Mouse (Mus musculus) brain, embryonic 14.5 days (tissue): Measurements from ENCODE around the gene Ift81. TPM values are rescaled to one million over a fixed set of nuclear protein-coding genes. Genes with fewer than 3 reads are reported as not detected.

Experiments used
- DNase-seq: peaks from one replicate; pipeline ENCODE4 v3.0.0-alpha.2; 2011; ENCODE audit warnings: low read depth
- CTCF ChIP-seq: fragments of 200-500 bp; IDR thresholded peaks from 2 replicates; pipeline ENCODE4 v1.5.1; 2012; ENCODE audit warnings: inconsistent platforms, mild to moderate bottlenecking, moderate library complexity, borderline replicate concordance; ENCODE audit not compliant: insufficient read depth, insufficient read length; ENCODE audit errors: extremely low read depth
- POLR2A ChIP-seq: fragments of 200-500 bp; IDR thresholded peaks from 2 replicates; pipeline ENCODE4 v1.6.1; 2012; ENCODE audit warnings: mild to moderate bottlenecking, inconsistent platforms, borderline replicate concordance; ENCODE audit not compliant: poor library complexity, insufficient read depth, insufficient read length, severe bottlenecking; ENCODE audit errors: extremely low read depth
- polyA plus RNA-seq: library from polyadenylated mRNA; depleted of rRNA; stranded (reverse); fragments of >200 nt; gene quantifications from 2 replicates; pipeline ENCODE4 v1.2.3, GENCODE M21; 2012

Gene Ift81
- polyA plus RNA-seq, 1 experiment: 26.9 TPM

GRCm38 (mm10) chr5:122558127-122558526, 56.2 kb downstream of the Ift81 start:
- no peak for DNase-seq
- TF ChIP-seq CTCF (no peak), POLR2A (no peak)

- TF ChIP-seq POLR2A: no peak
- no peak for TF ChIP-seq CTCF
Observed at GRCm38 (mm10) chr5:122555107-122555506, 59.2 kb downstream of the Ift81 start.

GRCm38 (mm10) chr5:122552638-122553037, 61.7 kb downstream of the Ift81 start:
- TF ChIP-seq CTCF (no peak), POLR2A (no peak)
- DNase-seq: no peak

More at GRCm38 (mm10) chr5:122555107-122555506, 59.2 kb downstream of the Ift81 start:
- DNase-seq: no peak

GRCm38 (mm10) chr5:122550460-122550859, 63.9 kb downstream of the Ift81 start:
- DNase-seq: no peak
- TF ChIP-seq POLR2A (no peak), CTCF (no peak)

GRCm38 (mm10) chr5:122548671-122549070, 65.6 kb downstream of the Ift81 start:
- TF ChIP-seq POLR2A (no peak), CTCF (no peak)
- DNase-seq: peak; percentile 19

- TF ChIP-seq CTCF: no peak
- TF ChIP-seq POLR2A: no peak
- no peak for DNase-seq
Observed at GRCm38 (mm10) chr5:122547810-122548209, 66.5 kb downstream of the Ift81 start.

- no peak for TF ChIP-seq POLR2A
- peak; percentile 49; the same call in 1 of the 2 replicates for TF ChIP-seq CTCF
- DNase-seq: peak; percentile 44
Observed at GRCm38 (mm10) chr5:122547251-122547714, 67.0 kb downstream of the Ift81 start.

- DNase-seq: no peak
- TF ChIP-seq CTCF (no peak), POLR2A (no peak)
Observed at GRCm38 (mm10) chr5:122543392-122543791, 70.9 kb downstream of the Ift81 start.

- TF ChIP-seq CTCF: no peak
- TF ChIP-seq POLR2A: no peak
- DNase-seq: no peak
Observed at GRCm38 (mm10) chr5:122541871-122542270, 72.4 kb downstream of the Ift81 start.

GRCm38 (mm10) chr5:122538077-122538476, 76.2 kb downstream of the Ift81 start:
- TF ChIP-seq CTCF (no peak), POLR2A (no peak)
- DNase-seq: no peak

GRCm38 (mm10) chr5:122537654-122538053, 76.7 kb downstream of the Ift81 start:
- TF ChIP-seq CTCF: no peak
- TF ChIP-seq POLR2A: no peak
- DNase-seq: no peak

GRCm38 (mm10) chr5:122533884-122534283, 80.4 kb downstream of the Ift81 start:
- TF ChIP-seq CTCF (no peak), POLR2A (no peak)
- no peak for DNase-seq

- no peak for TF ChIP-seq CTCF
- TF ChIP-seq POLR2A: no peak
Observed at GRCm38 (mm10) chr5:122529913-122530604, 84.3 kb downstream of the Ift81 start.

GRCm38 (mm10) chr5:122529316-122529715, 85.0 kb downstream of the Ift81 start:
- TF ChIP-seq POLR2A (no peak), CTCF (no peak)
- peak; percentile 35 for DNase-seq

More at GRCm38 (mm10) chr5:122529913-122530604, 84.3 kb downstream of the Ift81 start:
- DNase-seq: no peak
